Mouse (Mus musculus): ENCODE results near the gene Olfr718-ps1.
"Not testable (repeated sequence)": the region's sequence is repeated elsewhere in the genome, so short reads cannot be mapped to it uniquely, and the experiment has no call there.

Olfr718-ps1 gene

DNA sequence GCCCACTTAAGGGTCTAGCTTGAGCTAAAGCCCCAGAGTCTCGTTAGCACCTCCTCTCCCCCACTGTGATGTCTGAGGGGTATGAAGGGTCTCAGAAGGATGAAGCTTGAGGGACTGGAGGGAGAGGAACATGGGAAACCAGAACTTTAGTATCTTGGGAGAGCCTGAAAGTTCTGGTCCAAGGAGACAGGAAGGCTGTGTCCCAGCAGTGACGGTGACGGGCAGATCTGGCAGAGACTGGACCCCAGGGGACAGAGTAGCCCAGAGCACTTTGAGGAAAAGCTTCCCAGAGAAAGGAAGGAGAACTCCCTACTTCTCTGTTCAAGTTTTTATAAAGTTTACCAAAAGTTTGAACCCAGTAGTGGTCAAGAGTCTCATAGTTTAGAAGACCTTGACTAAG is at the start of gene Olfr718-ps1:
Olfr718-ps1 (minus strand) TSS at position 101 of the 400 bp plus-strand sequence.
- no peak for DNase-seq (ENCODE audit: low spot score in 2 of 2)

DNA sequence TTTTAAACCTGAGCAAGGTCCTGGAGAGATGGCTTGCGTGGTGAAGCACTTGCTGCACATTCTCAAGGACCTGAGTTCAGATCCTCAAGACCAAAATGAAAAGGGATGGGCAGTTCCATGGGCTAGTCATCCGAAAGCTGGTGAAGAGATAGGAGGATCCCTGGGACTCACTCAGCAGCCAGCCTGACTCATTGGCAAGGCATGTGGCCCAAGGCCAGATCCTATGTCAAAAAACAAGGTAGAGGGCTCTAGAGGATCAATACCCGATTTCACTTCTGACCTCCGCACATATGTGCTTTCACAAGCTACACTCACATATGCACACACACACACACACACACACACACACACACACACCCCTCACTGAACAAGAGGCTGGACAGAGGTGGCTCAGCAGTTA is 49.1 kb upstream of the Olfr718-ps1 start:
- no peak for DNase-seq (ENCODE audit: low spot score in 2 of 2)

DNA sequence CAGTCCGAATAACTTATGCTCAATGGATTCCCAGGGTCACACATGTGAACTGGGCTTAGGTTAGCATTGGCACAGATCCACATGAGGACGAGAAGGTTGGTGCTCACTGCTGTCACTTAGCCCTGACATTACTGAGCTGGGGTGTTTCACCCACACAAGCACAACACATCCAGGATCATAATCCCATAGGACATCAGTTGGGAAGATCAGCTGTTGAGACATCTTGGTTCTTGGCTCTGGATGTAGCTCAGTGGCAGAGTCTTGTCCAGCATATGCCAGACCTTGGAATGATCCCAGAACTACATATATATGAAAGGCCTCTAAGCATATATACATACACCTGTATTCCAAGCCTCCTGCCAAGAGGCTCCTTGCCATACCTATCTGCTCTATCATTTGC is 47.8 kb upstream of the Olfr718-ps1 start:
- no peak for DNase-seq (ENCODE audit: low spot score in 2 of 2)

DNA sequence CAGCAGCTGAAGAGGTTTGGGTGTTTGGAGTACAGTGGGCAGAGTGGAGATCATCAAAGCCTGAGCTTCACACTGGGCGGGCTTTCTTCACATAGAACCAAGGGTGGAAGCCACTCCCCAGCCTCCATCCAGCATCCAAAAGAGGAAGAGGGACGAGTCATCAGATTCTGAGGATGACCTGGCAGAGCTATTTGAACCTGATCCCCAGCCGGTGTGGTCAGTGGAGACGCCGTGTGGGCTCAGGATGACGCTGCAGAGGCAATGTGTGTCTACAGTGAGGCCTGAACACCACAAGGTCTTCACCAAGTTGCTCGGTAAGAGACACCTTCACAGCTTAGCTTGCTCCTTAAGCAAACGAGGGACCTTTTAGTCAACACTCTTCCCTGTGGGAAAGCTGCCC is 47.4 kb upstream of the Olfr718-ps1 start:
- DNase-seq (ENCODE audit: low spot score in 2 of 2): not testable (repeated sequence)

DNA sequence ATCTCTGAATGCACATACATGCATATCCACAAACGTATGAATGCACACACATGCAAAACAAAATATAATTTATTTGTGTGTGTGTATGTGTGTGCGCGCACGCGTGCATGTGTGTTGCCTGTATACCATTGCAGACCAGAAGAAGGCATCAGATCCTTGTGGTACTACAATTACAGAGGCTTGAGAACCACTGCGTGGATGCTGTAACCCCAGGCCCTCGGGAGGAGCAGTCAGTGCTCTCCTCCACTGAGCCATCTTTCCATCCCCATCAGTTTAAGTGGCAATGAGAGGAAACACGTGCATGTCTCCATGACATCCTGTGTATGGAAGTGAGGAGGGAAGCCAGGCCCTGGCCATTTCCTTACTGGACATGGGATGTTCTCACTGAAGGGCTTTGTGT is 45.4 kb upstream of the Olfr718-ps1 start:
- no peak for DNase-seq (ENCODE audit: low spot score in 2 of 2)

DNA sequence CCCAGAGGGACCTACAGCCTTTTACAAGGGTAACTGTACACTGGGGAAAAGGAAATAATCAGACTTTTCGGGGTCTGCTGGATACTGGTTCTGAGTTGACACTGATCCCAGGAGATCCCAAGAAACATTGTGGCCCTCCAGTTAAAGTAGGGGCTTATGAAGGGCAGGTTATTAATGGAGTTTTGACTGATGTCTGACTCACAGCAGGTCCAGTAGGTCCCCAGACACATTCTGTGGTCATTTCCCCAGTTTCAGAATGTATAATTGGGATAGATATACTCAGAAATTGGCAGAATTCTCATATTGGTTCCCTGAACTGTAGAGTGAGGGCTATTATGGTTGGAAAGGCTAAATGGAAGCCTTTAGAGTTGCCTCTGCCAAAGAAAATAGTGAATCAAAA is 40.6 kb upstream of the Olfr718-ps1 start:
- not testable (repeated sequence) for DNase-seq (ENCODE audit: low spot score in 2 of 2)

DNA sequence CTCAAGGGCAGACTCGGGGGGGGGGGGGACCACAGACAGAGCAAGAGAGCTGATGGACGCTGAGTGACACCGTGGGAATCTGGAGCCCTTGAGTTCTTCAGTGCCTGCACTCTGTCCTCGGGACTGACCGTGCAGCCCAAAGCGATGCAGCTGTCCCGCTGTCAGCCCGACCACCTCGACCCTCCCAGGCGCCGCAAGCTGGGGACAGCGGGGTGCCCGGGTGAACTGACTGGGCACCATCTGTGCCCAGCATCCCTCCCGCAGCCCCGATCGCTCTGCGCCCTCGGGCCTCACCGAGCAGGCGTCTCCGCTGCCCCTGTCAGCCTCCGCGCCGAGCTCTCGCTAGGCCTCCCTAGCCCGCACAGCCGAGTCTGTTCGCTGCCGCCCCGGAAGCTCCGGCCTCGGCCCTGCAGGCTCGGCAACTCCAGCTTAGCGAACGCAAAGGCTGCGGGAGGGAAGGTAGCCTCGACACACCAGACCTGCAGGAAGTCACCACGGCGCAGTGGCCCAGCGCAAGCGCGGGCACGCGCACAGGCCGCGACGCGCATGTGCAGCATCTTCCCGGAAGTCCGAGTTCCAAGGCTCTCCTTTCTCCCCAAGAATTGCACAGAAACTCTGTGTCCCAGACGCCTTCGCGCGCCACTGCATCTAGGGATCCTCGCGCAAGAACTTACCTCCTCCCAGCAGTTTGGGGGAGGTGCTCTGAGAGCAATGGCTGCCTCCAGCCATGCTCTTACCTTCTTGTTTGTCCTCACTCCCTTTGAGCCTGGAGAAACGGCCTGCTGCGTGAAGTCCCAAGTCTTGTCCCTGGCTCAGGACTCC is 33.1 kb upstream of the Olfr718-ps1 start, which contains the start of the genes Rbak and Spdye4b:
Rbak (minus strand) TSS at position 521 of the 822 bp plus-strand sequence.
Spdye4b (plus strand) TSS at position 763 of the 822 bp plus-strand sequence.
- peak; percentile 82 to 88 for DNase-seq (ENCODE audit: low spot score in 2 of 2)

DNA sequence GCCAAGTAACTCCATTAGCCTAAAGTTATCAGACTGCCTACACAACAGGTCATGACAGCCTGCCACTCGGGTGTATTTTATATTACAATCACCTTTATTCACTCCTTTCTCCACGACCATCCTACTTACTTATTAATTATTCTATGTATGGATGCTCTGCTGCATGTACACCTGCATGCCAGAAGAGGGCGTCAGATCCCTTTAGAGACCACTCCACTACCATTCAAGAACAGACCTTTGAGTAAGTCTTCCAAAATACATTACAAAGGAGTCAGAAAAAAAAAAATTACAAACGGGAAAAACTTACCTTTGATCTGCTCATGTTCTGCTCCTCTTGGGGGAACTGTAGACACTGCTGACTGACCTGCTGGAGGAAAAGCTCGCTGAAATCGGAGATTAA is 31.8 kb upstream of the Olfr718-ps1 start:
- no peak for DNase-seq (ENCODE audit: low spot score in 2 of 2)

DNA sequence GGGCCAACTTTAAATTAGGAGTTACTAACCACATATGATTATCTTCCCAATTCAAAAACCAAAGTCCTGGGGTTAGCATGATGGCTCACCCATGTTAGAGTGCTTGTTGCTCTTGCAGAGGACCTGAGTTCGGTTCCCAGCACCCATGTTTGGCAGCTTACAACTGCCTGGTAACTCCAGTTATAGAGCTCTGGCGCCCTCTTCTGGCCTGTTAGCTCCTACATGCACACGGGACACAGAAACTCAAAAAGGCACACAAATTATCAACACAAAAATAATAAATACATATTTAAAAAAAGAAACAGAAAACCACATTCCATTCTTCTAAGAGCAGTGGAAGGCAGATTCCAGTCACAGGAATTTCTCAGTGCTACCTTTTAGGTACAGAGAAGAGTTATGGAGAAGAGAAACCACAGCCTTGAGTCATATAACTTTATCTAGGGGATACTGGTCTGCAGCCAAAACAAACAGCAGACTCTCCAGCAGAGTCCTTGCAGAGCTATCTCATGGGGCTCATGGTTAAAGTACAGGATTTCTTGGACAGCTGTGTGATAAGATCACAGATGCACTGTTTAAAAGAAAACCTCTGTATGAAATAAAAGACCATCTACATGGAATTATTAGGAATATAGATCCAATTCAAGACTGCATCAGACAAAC is 30.3 kb upstream of the Olfr718-ps1 start:
- no peak for DNase-seq (ENCODE audit: low spot score in 2 of 2)

DNA sequence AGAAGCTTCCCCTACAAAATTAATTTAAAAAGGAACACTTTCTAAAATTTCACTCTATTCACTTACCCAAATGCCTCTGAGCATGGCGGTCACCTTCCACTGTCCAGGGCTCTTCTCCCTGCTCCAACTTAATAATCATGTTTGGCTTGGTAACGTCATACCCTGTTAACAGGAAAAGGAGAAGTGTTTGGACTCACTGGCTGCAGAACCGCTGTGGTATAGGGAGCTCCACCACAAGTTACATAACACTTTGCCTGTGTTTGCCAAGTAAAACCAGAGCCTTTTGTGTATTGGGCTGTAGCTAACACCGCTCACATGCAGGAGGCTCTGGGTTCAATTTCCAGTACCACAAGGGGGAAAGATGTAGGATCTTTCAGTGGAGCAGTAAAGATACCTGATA is 28.6 kb upstream of the Olfr718-ps1 start:
- no peak for DNase-seq (ENCODE audit: low spot score in 2 of 2)

DNA sequence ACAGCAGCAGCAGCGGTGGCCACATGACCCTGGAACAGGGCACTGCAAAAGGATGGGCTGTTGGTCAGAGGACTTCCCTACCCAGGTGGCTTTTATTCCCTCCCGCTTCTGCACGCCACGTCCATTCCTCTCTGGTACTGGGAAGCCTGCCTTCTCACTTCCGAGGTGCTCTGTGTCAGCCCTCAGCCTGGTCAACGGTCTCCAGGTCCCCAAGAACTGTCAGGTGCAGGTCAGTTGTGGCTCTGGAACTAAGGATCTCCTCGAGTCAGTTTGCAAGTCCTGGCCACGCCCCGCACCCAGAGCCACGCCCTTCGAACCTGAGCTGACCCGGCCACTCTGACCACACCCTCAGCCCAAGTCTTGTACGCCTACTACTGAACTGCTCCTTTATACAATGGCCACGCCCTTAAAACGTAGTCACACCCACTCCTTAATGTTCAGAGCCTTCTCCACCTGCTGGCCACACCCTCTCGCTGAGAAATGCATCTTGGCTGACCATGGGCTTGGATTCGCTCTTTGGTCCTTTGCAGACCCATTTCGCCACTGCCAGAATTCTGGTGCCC is 18.2 kb upstream of the Olfr718-ps1 start:
- DNase-seq (ENCODE audit: low spot score in 2 of 2): no peak

DNA sequence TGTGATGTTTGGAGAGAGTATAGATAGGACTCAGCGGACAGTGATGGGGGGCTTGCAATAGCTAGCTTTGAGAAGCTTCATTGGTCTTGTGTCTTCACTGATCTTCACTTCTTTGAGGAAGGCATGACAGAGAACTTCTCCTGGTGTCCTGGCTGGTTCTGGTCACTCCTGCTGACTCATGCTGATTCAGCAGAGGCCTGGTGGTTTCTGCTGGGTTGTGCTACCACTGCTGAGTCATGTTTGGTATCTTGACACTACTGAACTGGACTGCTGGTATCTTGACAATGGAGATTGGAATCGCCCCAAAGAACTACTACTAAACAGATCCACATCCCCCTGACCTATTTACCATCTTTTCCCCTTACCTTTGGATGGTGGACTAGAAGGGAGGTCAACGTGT is 8.2 kb upstream of the Olfr718-ps1 start:
- no peak for DNase-seq (ENCODE audit: low spot score in 2 of 2)

DNA sequence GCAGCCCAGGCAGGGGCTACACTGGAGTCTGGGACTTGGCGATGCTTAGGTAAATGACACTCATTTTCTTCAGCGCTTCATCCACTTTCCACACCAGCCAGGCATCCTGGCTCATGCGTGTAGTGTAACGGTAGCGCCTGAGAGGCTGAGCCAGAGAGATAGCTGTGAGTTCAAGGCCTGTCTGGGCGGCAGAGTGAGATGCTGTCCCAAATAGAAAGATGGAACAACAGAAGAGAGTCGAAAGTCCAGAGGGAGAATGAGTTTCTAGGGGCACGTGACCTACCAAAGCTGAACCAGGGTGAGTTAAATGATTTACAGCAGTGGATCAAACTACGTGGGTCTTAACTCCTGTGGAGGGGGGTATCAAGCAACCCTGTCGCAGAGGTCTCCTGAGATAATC is 6.4 kb upstream of the Olfr718-ps1 start:
- no peak for DNase-seq (ENCODE audit: low spot score in 2 of 2)

DNA sequence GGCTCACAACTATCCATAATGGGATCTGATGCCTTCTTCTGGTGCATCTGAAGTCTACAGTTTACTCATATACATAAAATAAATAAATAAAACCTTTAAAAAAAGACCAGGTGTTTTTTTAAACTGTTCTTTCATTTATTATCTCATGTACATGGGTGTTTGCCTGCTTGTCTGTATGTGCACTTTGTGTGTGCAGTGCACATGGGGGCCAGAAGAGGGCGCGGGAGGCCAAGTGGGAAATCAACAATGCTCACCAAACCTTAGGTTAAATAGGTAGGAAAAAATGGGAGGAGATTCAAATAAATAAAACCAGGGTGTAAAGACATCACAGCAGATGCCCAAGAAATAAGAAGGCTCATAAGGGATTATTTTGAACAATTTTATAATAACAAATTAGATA is 2.7 kb upstream of the Olfr718-ps1 start:
- no peak for DNase-seq (ENCODE audit: low spot score in 2 of 2)

DNA sequence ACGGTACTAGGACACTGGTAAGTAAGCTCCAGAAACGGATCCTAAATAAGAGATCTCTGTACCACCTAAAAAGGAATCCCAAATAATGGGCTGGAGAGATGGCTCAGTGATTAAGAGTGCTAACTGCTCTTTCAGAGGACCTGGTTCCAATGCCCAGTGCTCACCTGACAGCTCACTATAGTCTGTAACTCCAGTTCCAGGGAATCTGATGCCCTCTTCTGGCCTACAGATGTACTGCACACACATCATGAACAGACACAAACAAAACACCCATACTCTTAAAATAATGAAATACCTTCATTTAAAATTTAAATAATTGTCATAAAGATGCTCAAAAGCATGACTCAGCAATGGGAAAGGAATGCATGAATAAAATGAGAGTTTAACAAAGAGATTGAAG is 2.2 kb upstream of the Olfr718-ps1 start:
- no peak for DNase-seq (ENCODE audit: low spot score in 2 of 2)

DNA sequence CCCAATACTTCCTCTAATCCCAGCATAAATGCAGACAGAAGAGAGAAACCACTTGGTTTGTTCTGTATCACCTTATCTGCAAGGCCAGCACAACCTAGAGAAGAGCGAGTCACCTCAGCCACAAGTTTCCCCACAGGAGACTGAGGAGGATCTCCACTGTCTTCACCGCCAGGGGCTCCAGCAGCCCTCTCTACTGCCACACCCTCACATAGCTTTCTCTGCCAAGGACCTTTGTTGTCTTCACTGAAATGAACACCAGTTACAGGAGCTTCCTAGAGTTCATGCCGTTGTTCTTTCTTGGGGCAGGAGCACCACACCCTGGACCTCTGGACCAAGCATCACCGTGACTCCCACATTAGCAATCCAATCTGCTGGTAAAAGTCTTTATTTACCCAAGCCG is 1.3 kb upstream of the Olfr718-ps1 start:
- no peak for DNase-seq (ENCODE audit: low spot score in 2 of 2)

DNA sequence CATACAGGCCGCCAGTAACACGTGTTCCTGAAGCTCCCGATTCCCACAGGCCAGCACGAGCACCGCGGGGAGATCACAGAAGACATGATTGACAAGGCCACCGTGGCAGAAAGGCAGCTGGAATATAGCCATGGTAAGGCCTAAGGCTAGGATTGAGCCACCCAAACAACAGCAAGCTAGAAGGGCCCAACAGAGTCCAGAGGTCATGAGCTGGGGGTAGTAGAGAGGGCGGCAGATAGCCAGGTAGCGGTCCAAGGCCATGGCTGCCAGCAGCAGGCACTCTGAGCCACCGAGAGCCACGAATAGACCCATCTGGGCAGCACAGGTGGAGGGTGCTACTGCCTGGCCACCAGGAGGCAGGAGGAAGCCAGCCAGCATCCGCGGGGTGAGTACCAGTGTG is 9.8 kb downstream of the Olfr718-ps1 start:
- DNase-seq (ENCODE audit: low spot score in 2 of 2): no peak

DNA sequence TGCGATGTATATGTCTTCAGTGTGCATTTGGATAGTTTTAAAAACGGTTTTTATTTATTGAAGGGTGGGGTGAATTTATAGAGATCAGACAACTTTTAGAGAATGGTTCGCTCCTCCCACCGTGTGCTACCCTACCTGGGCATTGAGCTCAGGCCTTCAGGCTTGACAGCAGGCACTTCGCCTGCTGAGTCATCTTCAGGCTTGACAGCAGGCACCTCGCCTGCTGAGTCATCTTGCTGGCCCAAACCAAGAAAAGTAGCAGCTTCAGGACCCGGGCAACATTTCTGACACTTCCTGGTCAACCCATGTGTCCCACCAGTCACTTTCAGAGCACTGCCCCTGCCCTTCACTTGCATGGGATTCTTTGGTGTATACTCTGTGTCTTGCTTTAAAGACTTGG is 12.3 kb downstream of the Olfr718-ps1 start:
- no peak for DNase-seq (ENCODE audit: low spot score in 2 of 2)

DNA sequence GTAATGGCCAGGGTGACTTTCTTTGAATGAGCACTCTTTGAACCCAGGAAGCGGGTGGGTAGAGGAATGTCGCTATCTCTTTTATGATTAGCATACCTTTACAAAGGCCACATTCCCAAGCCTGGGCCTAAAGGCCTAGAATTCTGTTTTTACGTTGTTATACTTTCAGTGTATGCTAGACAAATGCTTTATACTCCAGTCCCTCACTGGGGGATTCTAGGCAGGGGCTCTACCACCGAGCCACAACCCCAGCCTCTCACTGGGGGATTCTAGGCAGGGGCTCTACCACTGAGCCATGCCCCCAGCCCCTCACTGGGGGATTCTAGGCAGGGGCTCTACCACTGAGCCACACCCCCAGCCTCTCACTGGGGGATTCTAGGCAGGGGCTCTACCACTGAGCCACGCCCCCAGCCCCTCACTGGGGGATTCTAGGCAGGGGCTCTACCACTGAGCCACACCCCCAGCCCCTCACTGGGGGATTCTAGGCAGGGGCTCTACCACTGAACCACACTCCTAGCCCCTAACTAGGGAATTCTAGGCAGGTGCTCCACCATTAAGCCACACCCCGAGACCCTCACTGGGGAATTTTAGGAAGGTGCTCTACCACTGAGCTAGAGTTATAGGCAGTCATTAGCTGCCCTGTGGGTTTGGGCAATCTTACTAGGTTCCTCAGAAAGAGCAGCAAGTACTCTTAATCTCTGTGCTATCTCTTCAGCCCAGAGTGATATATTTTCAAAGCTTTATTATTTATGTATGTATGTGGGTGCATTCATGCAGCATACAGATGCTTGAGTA is 13.0 kb downstream of the Olfr718-ps1 start:
- not testable (repeated sequence) for DNase-seq (ENCODE audit: low spot score in 2 of 2)

DNA sequence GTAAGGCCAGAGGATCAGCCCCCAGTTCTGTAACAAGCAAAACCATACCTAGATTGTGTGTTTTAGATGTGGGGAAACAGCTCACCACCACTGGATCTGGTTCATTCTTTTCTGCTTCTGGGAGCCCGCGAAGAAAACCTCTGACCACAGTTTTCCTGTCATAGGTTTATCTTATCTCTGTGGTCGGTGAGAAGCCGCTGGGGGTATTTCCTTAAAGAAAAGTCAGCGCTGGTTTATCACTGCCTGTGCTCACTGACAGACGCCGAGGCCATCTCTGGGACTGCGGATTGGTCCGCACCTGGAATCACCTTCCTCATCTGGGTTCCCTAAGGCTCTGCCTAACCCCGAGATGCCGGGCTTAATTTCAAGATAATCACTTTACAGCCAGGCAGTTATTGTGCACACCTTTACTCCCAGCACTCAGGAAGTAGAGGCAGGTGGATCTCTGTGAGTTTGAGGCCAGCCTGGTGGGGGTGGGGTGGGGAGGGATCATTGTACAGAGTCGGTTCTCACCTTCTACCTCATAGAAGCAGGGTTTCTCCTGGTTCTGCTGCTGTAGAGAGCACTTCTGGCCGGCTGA is 14.4 kb downstream of the Olfr718-ps1 start:
- DNase-seq (ENCODE audit: low spot score in 2 of 2): no peak

DNA sequence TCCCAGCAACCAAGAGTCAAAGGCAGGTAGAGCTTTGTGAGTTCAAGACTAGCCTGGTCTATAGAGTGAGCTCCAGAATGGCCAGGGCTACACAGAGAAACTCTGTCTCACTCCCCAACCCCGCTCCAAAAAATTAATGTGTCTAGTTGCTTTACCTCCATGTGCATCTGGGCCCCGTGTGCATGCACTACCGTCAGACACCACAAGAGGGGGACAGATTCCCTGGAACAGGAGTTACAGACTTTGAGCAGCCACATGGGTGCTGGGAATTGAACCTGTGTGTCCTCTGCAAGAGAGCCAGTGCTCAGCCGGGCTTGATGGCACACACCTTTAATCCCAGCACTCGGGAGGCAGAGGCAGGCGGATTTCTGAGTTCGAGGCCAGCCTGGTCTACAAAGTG is 17.0 kb downstream of the Olfr718-ps1 start:
- no peak for DNase-seq (ENCODE audit: low spot score in 2 of 2)

DNA sequence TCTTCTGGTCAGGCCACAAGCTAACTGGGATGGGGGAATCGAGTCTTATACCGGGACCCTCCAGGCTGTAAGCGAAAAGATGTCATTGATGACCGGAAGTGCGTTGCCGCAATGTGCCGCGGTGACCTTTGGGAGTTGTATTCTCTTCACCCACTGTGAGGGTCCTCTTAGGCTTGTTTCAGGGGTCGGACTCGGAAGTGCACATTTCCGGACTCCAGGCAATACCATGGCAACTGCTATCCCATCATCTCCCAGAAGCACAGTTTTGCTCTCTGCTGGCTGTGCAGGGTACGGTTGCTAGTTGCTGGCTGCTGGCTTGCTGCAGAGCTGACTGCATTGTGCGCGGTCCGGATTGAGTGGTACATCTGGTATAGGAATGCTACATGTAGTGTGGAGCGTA is 18.3 kb downstream of the Olfr718-ps1 start:
- DNase-seq (ENCODE audit: low spot score in 2 of 2): no peak
